Mouse (Mus musculus) ES-E14 (cell line): ENCODE results near the gene Ccdc184.
A peak's percentile ranks its signal among the peaks of the same experiment; 100 is the strongest.

Experiments
- CHD2 ChIP-seq: IDR thresholded peaks from 2 replicates; pipeline ENCODE4 v1.6.1; 2014; ENCODE audit warnings: mild to moderate bottlenecking, low read depth, low read length, inconsistent platforms
- ZC3H11A ChIP-seq: IDR thresholded peaks from 2 replicates; pipeline ENCODE4 v1.6.1; 2012; ENCODE audit warnings: low read depth, mild to moderate bottlenecking, inconsistent platforms, low read length, borderline replicate concordance
- ZNF384 ChIP-seq: IDR thresholded peaks from 2 replicates; pipeline ENCODE4 v1.6.1; 2012; ENCODE audit warnings: low read depth, low read length, inconsistent platforms

DNA sequence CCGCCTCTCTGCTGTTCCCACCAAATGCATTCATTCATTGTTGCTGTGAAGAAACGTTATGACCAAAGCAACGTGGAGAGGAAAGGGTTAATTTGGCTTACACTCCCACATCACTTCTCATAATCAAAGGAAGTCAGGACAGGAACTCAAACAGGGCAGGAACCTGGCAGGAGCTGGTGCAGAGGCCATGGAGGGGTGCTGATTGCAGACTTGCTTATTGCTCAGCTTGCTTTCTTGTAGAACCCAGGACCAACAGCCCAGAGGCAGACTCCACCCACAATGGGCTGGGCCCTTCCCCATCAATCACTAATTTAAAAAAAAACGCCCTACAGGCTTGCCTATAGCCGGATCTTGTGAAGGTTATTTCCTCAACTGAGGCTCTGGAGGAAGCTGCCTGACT lies 47.2 kb downstream of the Ccdc184 start:
- no peak for TF ChIP-seq ZC3H11A
- peak; percentile 53; the same call in 1 of the 2 replicates for TF ChIP-seq ZNF384
- no peak for TF ChIP-seq CHD2
